Mouse (Mus musculus): ENCODE measurements around the gene Jmjd7. TPM values are rescaled to one million over a fixed set of nuclear protein-coding genes. Genes with fewer than 3 reads are reported as not detected.

The Jmjd7 gene
- polyA plus RNA-seq, 1 experiment from 2014 or later, result 25.1 TPM

DNA sequence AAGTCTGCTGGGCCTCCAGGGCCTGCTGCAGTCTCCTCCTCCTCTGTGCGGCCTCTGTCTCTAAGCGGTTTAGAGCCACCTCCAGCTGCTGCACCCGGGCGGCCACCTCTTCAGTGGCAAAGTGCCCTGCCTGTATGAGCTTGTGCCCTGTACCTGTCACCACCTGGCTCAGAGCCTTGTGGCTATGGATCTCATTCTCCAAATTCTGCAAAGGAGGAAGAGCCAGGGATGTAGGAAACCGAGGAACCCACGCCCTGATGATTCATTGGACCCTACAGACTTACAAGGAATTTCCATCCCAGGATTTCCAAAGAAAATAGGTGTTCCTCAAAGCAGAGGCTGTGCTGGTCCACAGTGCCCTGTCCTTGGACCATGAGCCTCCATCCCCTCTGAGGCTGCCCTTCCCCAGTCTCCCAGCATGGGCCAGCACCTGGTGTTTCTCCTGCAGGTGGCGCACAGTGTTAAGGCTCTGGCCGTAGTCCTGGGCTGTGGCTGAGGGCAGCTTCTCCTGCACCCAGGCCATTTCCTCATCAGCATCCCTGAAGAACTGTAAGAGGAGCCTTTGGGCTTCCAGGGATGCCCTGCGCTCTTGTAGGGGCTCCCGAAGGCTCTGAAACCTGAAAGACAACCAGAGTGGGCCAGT, 22.5 kb downstream of the Jmjd7 start:
- Histone ChIP-seq H3K9me3 (replicated peaks) (no peaks in the 10 kb centered on the region), H3K4me3 (no peak overlapping the region), H3K27me3 (ENCODE audit: low read depth, poor library complexity, severe bottlenecking) (no peaks in the 10 kb centered on the region), H3K4me1 (peaks cover 17% of the 10 kb centered on the region), H3K36me3 (no peaks in the 10 kb centered on the region), H3K27ac (no peak overlapping the region)
- peak; percentile 63 for DNase-seq (ENCODE audit: low spot score)
- WGBS, result 59% methylated on average over 10 of the region's 10 CpGs

- no peak overlapping the region for H3K27ac ChIP-seq
- no peak overlapping the region for H3K4me3 ChIP-seq
- H3K36me3 ChIP-seq, result no peaks in the 10 kb centered on the region
- 78% methylated on average over 6 of the region's 6 CpGs for WGBS
- no peak for DNase-seq (ENCODE audit: low spot score)
- H3K27me3 ChIP-seq (ENCODE audit: low read depth, poor library complexity, severe bottlenecking), result no peaks in the 10 kb centered on the region
- peaks cover 9% of the 10 kb centered on the region for H3K4me1 ChIP-seq
- H3K9me3 ChIP-seq (replicated peaks), result no peaks in the 10 kb centered on the region
Observed at GRCm38 (mm10) chr2:120051405-120051804, 24.1 kb downstream of the Jmjd7 start.

DNA sequence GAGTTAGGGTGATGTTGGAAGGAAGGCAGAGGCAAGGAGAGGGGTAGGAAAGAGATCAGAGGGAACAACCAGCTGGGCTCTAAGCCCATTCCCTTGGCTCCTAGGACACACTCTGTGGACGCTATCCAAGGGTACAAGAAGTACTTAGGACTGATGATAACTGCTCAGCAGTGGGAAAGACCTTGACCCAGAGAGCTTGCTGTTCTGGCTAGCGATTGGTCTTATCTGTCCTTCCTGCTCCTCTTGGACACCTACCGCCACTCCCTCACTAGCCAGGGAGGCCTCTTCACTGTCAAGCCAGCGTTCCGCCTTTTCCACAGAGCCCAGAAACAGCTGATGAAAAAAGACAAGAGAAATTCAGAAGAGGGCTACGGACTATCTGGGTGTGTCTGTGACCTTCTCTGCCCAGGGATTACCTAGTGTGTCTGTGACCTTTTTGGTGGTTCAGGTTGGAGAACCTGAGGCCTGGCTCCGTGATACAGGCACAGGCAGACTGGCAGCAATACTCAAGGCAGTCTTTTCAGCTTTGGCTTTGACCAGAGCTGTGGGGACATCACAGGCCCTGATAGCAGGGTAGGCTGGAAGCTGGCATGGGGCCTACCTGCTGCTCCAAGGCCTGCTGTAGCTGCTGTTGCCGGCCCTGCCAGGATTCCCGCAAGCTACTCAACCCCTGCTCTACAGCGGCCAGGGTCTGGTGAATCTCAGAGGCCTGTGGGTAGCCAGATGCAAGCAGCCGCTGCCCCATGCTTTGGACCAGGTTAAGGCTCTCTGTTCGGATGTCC, 27.7 kb downstream of the Jmjd7 start:
- Histone ChIP-seq H3K9me3 (replicated peaks) (no peaks in the 10 kb centered on the region), H3K27me3 (ENCODE audit: low read depth, poor library complexity, severe bottlenecking) (no peaks in the 10 kb centered on the region), H3K4me1 (0 out of 2 replicates have a peak, but pooled peaks cover 9% of the 10 kb centered on the region), H3K4me3 (no peak overlapping the region), H3K27ac (no peak overlapping the region; the same call in 1 of the 2 replicates), H3K36me3 (no peaks in the 10 kb centered on the region)
- 92% methylated on average over 12 of the region's 12 CpGs for WGBS
- no peak for DNase-seq (ENCODE audit: low spot score)

GRCm38 (mm10) chr2:120055923-120056322, 28.6 kb downstream of the Jmjd7 start:
- H3K27me3 ChIP-seq (ENCODE audit: low read depth, poor library complexity, severe bottlenecking), result no peaks in the 10 kb centered on the region
- 92% methylated on average over 10 of the region's 10 CpGs for WGBS
- DNase-seq (ENCODE audit: low spot score), result no peak
- H3K36me3 ChIP-seq, result no peaks in the 10 kb centered on the region
- H3K27ac ChIP-seq, result 0 out of 2 replicates have a peak overlapping the region, but pooled peaks have one; percentile 10
- H3K4me3 ChIP-seq, result no peak overlapping the region
- no peaks in the 10 kb centered on the region for H3K9me3 ChIP-seq (replicated peaks)
- 0 out of 2 replicates have a peak, but pooled peaks cover 9% of the 10 kb centered on the region for H3K4me1 ChIP-seq

DNA sequence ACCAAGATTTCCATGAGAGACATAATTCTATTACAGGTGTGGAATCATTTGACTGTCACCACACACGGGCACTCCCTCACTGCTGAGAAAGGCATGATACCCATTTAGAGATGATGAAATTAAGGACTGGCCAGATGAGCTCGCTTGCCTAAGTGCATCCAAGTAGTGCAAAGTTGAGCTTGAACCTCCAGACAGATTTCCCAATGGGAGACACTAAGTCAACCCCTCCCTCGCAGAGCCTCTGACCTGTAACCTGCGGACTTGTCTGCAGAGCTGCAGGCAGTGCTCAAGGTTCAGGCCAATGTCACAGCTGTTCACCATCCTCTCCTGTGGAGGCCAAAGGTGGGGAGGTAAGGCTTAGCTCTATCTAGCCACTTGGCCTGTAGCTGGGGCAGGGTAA, 31.5 kb downstream of the Jmjd7 start:
- Histone ChIP-seq H3K9me3 (replicated peaks) (no peaks in the 10 kb centered on the region), H3K4me1 (0 out of 2 replicates have a peak, but pooled peaks cover 6% of the 10 kb centered on the region), H3K27ac (no peak overlapping the region), H3K4me3 (no peak overlapping the region), H3K27me3 (ENCODE audit: low read depth, poor library complexity, severe bottlenecking) (no peaks in the 10 kb centered on the region), H3K36me3 (no peaks in the 10 kb centered on the region)
- WGBS, result 91% methylated on average over 4 of the region's 4 CpGs
- DNase-seq (ENCODE audit: low spot score), result no peak

GRCm38 (mm10) chr2:120059466-120059865, 32.2 kb downstream of the Jmjd7 start:
- Histone ChIP-seq H3K36me3 (no peaks in the 10 kb centered on the region), H3K4me1 (0 out of 2 replicates have a peak, but pooled peaks cover 6% of the 10 kb centered on the region), H3K27me3 (ENCODE audit: low read depth, poor library complexity, severe bottlenecking) (no peaks in the 10 kb centered on the region), H3K27ac (no peak overlapping the region), H3K9me3 (replicated peaks) (no peaks in the 10 kb centered on the region), H3K4me3 (no peak overlapping the region)
- DNase-seq (ENCODE audit: low spot score), result no peak
- WGBS, result 81% methylated on average over 3 of the region's 3 CpGs

DNA sequence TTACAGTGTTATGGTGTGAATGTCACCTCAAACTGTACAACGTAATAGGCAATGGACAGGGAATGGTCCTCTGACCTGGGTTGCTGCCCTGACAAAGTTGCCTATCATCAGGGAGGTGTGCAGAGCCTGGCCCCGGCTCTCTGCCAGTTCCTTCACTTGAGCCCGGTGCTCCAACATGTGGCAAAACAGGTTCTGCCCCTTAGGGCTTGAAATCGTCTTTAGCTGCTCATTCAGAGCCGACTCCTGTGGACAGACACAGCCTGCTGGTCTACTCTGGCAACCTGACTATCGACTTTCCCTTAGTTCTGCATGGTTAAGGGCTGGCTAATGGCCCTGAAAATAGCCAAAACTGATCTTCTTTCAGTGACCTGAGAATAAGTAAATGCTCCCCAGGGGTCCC, 32.9 kb downstream of the Jmjd7 start:
- H3K4me1 ChIP-seq, result 0 out of 2 replicates have a peak, but pooled peaks cover 6% of the 10 kb centered on the region
- H3K36me3 ChIP-seq, result no peaks in the 10 kb centered on the region
- 72% methylated on average over 6 of the region's 6 CpGs for WGBS
- H3K27me3 ChIP-seq (ENCODE audit: low read depth, poor library complexity, severe bottlenecking), result no peaks in the 10 kb centered on the region
- H3K27ac ChIP-seq, result no peak overlapping the region
- H3K9me3 ChIP-seq (replicated peaks), result no peaks in the 10 kb centered on the region
- DNase-seq (ENCODE audit: low spot score), result no peak
- H3K4me3 ChIP-seq, result no peak overlapping the region

- no peaks in the 10 kb centered on the region for H3K36me3 ChIP-seq
- H3K4me3 ChIP-seq, result no peak overlapping the region
- no peaks in the 10 kb centered on the region for H3K27me3 ChIP-seq (ENCODE audit: low read depth, poor library complexity, severe bottlenecking)
- DNase-seq (ENCODE audit: low spot score), result no peak
- H3K27ac ChIP-seq, result no peak overlapping the region
- 0 out of 2 replicates have a peak, but pooled peaks cover 6% of the 10 kb centered on the region for H3K4me1 ChIP-seq
- no peaks in the 10 kb centered on the region for H3K9me3 ChIP-seq (replicated peaks)
- WGBS, result 78% methylated on average over 9 of the region's 9 CpGs
Observed at GRCm38 (mm10) chr2:120060651-120061050, 33.4 kb downstream of the Jmjd7 start.

DNA sequence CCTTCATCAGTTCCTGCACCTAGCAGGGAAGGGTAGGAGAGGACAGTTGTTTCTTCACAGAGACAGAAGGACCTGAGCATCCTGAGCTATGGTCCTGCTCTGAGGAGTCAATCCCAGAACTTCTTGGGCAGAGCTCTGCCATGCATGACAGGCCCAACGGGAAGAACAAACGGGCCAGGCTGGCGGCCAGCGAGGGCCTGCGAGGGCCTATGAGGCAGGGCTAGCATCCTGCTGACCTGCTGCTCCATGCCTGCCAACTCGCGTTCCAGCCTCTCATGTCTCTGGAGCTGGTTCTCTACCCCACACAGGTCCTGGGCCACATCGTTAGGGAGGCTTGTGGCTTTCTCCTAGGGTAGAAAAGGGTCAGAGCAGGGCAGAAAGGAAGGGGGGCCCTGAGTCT, 35.0 kb downstream of the Jmjd7 start:
- Histone ChIP-seq H3K4me1 (0 out of 2 replicates have a peak, but pooled peaks cover 6% of the 10 kb centered on the region), H3K27ac (no peak overlapping the region), H3K27me3 (ENCODE audit: low read depth, poor library complexity, severe bottlenecking) (no peaks in the 10 kb centered on the region), H3K4me3 (no peak overlapping the region), H3K9me3 (replicated peaks) (no peaks in the 10 kb centered on the region), H3K36me3 (no peaks in the 10 kb centered on the region)
- WGBS, result 89% methylated on average over 8 of the region's 8 CpGs
- DNase-seq (ENCODE audit: low spot score), result no peak

- Histone ChIP-seq H3K27me3 (ENCODE audit: low read depth, poor library complexity, severe bottlenecking) (no peaks in the 10 kb centered on the region), H3K9me3 (replicated peaks) (no peaks in the 10 kb centered on the region), H3K4me3 (no peak overlapping the region), H3K4me1 (peaks cover 2% of the 10 kb centered on the region; the same call in 1 of the 2 replicates), H3K27ac (no peak overlapping the region), H3K36me3 (no peaks in the 10 kb centered on the region)
- 81% methylated on average over 6 of the region's 6 CpGs for whole genome bisulfite sequencing
- no peak for DNase-seq (ENCODE audit: low spot score)
Observed at GRCm38 (mm10) chr2:120064639-120065038, 37.4 kb downstream of the Jmjd7 start.

DNA sequence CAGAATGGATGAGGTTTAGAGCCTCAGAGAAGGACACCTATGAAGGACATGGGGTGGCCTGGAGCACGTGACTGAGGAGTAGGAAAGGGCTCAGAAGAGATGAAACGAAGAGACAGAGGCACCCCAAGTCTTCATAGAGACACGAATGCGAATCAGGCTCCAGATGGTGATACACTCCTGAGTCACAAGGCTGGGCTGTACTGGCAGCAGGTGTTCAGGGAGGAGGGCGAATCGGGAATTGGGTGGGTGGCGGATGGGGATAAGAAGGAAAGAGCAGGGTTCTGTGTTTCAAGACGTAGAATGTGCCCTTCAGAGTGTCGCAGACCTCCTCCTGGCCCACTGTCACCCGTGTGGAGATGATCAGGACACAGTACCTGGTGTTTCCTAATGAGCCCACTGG, 38.0 kb downstream of the Jmjd7 start:
- no peak overlapping the region for H3K27ac ChIP-seq
- H3K4me1 ChIP-seq, result no peaks in the 10 kb centered on the region; the same call in 1 of the 2 replicates
- no peak for DNase-seq (ENCODE audit: low spot score)
- peaks cover 3% of the 10 kb centered on the region; the same call in 1 of the 2 replicates for H3K27me3 ChIP-seq (ENCODE audit: low read depth, poor library complexity, severe bottlenecking)
- H3K36me3 ChIP-seq, result no peaks in the 10 kb centered on the region
- no peaks in the 10 kb centered on the region for H3K9me3 ChIP-seq (replicated peaks)
- WGBS, result 89% methylated on average over 10 of the region's 10 CpGs
- H3K4me3 ChIP-seq, result no peak overlapping the region

GRCm38 (mm10) chr2:120066224-120066623, 38.9 kb downstream of the Jmjd7 start:
- no peak for DNase-seq (ENCODE audit: low spot score)
- Histone ChIP-seq H3K27ac (no peak overlapping the region), H3K36me3 (no peaks in the 10 kb centered on the region), H3K9me3 (replicated peaks) (no peaks in the 10 kb centered on the region), H3K4me1 (no peaks in the 10 kb centered on the region; the same call in 1 of the 2 replicates), H3K4me3 (no peak overlapping the region), H3K27me3 (ENCODE audit: low read depth, poor library complexity, severe bottlenecking) (peaks cover 5% of the 10 kb centered on the region; the same call in 1 of the 2 replicates)
- 90% methylated on average over 3 of the region's 3 CpGs for WGBS
